Mouse (Mus musculus): ENCODE measurements at regions not wholly inside any gene's neighbourhood (a gene's known extent, or its start where the extent isn't known, plus 50 kb on each side); places are given as distances from the start of the nearest gene placed in this dataset.
"Not testable (repeated sequence)": the region's sequence is repeated elsewhere in the genome, so short reads cannot be mapped to it uniquely, and the experiment has no call there.

DNA sequence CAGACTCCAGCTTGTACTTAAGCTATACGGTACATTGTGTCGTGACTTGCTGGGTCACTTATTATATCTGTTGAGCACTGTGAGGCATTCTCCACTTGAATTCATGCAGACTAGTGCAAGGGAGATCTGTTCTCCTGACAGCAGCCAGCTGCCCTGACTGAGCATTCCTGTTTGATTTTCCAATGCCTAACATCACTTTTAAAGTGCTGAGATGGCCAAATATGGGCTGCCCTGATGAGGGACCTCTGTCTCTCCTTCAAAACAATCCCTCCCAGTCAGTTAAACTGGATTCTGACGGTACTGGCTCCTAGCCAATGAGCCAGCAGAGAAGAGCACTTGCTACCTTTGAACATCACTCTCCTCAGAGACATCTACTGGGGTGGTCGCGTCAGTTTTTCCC lies 57.6 kb upstream of the Lekr1 start:
- H3K27ac ChIP-seq: peak overlapping the region; percentile 49
- DNase-seq (ENCODE audit: low spot score): no peak
- no peaks in the 10 kb centered on the region for H3K9me3 ChIP-seq
- peaks cover 22% of the 10 kb centered on the region for H3K4me1 ChIP-seq
- 38% methylated on average over 5 of the region's 5 CpGs for WGBS
- H3K36me3 ChIP-seq: no peaks in the 10 kb centered on the region
- H3K4me3 ChIP-seq: no peak overlapping the region
- H3K27me3 ChIP-seq (ENCODE audit: insufficient read depth, poor library complexity, severe bottlenecking): no peaks in the 10 kb centered on the region

GRCm38 (mm10) chr3:65611712-65612111 lies 54.3 kb upstream of the Lekr1 start:
- Histone ChIP-seq H3K36me3 (no peaks in the 10 kb centered on the region), H3K4me1 (peaks cover 16% of the 10 kb centered on the region), H3K9me3 (no peaks in the 10 kb centered on the region), H3K4me3 (no peak overlapping the region), H3K27me3 (ENCODE audit: insufficient read depth, poor library complexity, severe bottlenecking) (no peaks in the 10 kb centered on the region), H3K27ac (no peak overlapping the region)
- WGBS: 54% methylated on average over 3 of the region's 3 CpGs
- no peak for DNase-seq (ENCODE audit: low spot score)

- no peak for DNase-seq (ENCODE audit: low spot score)
- Histone ChIP-seq H3K4me1 (peaks cover 11% of the 10 kb centered on the region), H3K27me3 (ENCODE audit: insufficient read depth, poor library complexity, severe bottlenecking) (no peaks in the 10 kb centered on the region), H3K36me3 (no peaks in the 10 kb centered on the region), H3K4me3 (no peak overlapping the region), H3K9me3 (no peaks in the 10 kb centered on the region), H3K27ac (no peak overlapping the region)
- WGBS: 73% methylated on average over 6 of the region's 6 CpGs
These were observed 53.6 kb upstream of the Lekr1 start for GRCm38 (mm10) chr3:65612387-65612786.

DNA sequence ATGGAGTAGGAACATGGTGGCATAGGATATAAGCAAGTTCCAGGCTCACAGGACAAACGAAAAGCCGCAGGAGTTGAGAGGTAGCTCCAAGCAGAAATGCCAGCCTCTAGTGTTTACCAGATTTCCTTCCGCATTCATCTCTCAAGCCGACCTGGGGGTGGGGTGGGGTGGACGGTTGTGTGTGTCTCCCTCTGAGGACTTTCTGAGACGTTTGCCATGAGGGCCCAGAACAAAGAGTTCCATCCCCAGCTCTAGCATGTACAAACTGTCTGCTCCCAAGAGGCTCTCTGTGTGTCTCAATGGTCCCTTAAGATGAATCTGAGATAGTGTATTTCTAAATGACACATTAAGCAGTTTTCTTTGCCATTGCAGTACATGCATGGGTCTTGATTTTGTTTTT lies 53.1 kb upstream of the Lekr1 start:
- Histone ChIP-seq H3K27ac (no peak overlapping the region), H3K9me3 (no peaks in the 10 kb centered on the region), H3K36me3 (no peaks in the 10 kb centered on the region), H3K4me3 (no peak overlapping the region), H3K27me3 (ENCODE audit: insufficient read depth, poor library complexity, severe bottlenecking) (no peaks in the 10 kb centered on the region), H3K4me1 (peaks cover 12% of the 10 kb centered on the region)
- WGBS: 65% methylated on average over 6 of the region's 6 CpGs
- DNase-seq (ENCODE audit: low spot score): no peak

DNA sequence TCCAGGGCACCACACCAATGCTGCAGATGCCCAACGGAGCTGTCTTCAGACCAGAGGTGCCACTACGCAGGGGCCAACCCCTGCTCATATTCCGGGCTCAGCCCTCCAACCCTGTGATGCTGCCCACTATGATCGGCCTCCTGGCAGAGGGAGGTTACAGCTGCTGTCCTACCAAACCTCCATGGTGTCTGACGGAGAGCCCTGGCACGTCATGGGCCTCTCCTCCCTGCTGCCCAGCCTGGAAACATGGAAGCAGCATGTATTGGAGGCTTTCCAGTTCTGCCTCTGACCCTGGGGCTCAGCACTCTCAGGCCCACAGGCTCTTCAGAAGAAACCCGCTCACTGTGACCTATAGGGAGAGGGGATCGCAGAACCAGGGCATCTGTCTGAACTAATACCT lies 51.1 kb upstream of the Lekr1 start:
- H3K9me3 ChIP-seq; H3K27ac ChIP-seq; DNase-seq (ENCODE audit: low spot score); H3K4me1 ChIP-seq; H3K4me3 ChIP-seq; H3K27me3 ChIP-seq (ENCODE audit: insufficient read depth, poor library complexity, severe bottlenecking); H3K36me3 ChIP-seq: not testable (repeated sequence)
- WGBS: 84% methylated on average over 8 of the region's 8 CpGs
